Mouse (Mus musculus): ENCODE results near the gene Syde1.

The Syde1 gene

DNA sequence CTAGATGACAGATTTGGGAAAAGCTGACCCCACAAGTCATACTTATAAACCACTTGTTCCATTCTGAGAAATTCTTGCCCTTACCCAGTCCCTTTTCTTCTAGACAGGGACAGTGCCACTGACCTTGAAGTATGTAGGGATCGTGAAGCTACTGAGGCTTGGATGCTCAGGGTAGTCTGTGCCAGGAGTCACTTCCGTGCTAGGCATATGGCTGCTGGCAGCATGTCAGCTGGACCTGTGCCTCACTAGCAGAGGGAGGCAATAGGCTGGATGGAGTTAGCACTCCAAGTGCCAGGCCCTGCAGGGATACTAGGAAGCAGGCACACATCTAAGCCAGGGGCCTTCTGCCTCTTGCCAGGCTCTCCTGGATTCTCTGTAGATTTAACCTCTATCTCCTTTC is 16.1 kb downstream of the Syde1 start:
- DNase-seq (ENCODE audit: low spot score), result no peak

GRCm38 (mm10) chr10:78575105-78575632 is 16.6 kb downstream of the Syde1 start:
- no peak for DNase-seq (ENCODE audit: low spot score)

GRCm38 (mm10) chr10:78574250-78575104 is 17.3 kb downstream of the Syde1 start, which contains the start of gene Ilvbl:
TSS of gene Ilvbl (plus strand) at chr10:78574346.
- DNase-seq (ENCODE audit: low spot score), result peak; percentile 98

DNA sequence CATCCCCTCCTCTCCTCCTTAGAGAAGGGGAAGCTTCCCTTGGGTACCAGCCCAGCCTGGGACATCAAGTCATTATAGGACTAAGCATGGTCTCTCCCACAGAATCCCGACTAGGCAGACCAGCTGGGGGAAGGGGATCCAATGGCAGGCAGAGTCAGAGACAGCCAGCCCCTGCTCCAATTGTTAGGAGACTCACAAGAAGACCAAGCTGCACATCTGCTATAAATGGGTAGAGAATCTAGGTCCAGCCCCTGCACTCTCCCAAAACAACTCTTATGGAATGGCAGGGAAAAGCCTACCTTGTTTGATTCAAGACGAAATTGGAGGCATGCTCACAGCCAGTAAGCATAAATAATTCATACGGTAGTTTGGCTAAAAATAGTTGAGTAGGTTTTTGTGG is 18.5 kb downstream of the Syde1 start:
- DNase-seq (ENCODE audit: low spot score), result no peak

DNA sequence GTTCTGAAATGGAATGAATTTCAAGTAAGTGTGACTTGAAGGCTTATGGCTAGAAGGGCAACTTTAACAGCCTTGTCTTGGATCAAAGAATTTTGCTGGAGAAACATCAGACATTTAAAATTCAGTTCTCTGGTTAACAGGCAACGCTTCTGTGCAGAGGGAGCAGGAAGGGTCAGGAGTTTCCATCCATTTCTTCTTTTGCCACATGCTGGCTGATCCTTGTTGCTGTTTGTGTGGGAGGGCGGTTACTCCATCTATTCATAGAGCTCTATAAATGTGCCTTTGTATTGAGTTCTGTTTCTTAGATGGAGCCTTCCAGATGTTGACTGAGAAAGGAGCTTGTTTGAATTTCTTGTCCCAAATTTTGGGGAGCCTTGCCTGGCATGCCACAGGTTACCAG is 20.9 kb downstream of the Syde1 start:
- no peak for DNase-seq (ENCODE audit: low spot score)

- no peak for DNase-seq (ENCODE audit: low spot score)
Observed at GRCm38 (mm10) chr10:78570416-78570815, 21.3 kb downstream of the Syde1 start.

DNA sequence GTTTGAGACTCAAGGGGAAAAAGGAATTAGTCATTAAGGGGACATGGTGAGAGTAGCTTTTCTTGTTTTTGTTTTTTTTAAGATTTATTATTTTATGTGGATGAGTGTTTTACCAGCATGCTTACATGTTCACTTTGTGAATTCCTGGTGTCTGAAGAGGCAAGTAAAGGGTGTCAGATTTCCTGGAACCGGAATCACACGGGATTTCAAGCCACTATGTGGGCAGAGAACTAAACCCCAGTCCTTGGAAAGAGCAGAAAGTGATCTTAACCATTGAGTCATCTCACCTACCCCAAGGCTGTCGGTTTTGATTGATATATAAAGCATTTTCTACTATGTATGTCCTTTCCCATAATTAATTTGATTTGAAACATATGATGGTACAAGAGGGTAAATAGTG is 22.1 kb downstream of the Syde1 start:
- DNase-seq (ENCODE audit: low spot score), result no peak

DNA sequence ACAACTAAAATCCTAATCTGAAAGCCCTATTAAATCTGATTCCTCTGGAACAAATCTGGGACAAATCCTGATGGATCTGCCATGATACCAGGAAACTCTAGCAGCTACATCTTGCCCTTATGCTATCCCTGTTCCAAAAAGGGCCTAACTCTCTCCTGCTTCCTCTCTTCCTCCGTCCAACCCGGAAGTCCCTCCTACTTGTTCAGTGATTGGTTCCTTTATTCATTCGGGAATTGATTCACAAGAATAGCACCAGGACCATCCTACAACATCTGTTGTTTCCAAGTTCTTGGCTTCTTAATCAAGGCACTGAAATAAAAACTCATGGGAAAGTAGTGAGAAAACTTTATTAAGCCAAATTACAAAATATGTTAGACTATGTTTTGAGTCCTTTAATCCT is 22.6 kb downstream of the Syde1 start:
- DNase-seq (ENCODE audit: low spot score), result no peak

DNA sequence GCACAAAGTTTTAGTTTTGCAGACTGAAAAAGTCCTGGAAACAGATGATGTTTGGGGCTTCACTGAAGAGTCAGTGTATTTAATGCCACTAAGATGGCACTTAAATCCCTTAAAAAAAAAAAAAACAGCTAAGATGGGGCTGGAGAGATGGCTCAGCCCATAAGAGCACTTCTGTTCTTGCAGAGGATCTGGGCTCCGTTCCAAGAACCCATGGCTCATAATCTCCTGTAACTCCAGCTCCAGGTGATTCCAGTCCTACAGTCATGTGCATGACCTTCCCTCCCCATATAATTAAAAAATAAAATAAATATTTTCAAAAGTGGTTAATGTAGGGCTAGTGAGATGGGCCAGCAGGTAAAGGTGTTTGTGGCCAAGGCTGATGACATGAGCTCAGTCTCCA is 26.7 kb downstream of the Syde1 start:
- DNase-seq (ENCODE audit: low spot score), result no peak

- DNase-seq (ENCODE audit: low spot score), result peak; percentile 21
Observed at GRCm38 (mm10) chr10:78540943-78541342, 50.8 kb downstream of the Syde1 start.

Measured in embryo, embryonic 10.5 days (tissue).